Mouse (Mus musculus): ENCODE measurements around the gene Nrcam. TPM values are rescaled to one million over a fixed set of nuclear protein-coding genes. Genes with fewer than 3 reads are reported as not detected.

Nrcam gene
- polyA plus RNA-seq, 1 experiment from 2014 or later, result 0.94 TPM

DNA sequence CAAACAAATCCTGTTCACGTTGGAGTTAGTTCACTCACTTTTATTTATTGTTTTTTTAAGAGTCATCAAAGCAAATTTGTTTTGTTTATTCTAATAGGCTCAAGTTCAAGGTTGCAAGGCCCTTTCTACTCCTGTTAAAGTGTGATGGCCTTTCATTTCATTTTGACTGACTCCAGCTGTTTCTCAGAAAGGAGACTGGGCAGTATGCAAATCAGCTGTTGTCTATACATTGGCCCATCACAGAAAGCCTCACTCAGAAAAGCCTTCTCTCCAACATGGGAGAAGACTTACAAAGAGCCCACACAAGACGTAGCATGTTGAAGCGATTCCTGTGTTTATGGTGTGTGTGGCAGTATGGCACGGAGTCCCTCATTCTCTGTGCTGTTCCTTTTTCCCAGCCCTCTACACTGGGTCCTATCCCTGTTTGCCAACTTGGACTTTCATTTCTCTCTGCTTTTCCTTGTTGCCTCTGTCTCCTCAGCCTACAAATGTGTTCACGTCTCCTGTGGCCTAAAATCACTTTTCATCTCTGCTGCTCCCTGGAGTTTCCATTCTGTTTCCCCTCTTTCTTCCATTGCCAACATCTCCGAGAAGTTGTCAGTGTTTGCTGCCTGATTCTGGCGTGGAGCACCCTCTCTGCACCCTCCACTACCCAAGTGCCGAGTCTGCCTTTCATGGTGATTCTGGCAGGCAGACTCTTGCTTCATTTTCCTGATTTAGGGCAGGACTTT, 49.9 kb downstream of the Nrcam start:
- no peak for DNase-seq (ENCODE audit: low spot score)
- 73% methylated on average over 8 of the region's 8 CpGs for WGBS
- Histone ChIP-seq H3K4me3 (no peak overlapping the region), H3K27ac (no peak overlapping the region), H3K36me3 (no peaks in the 10 kb centered on the region), H3K9me3 (no peaks in the 10 kb centered on the region), H3K27me3 (ENCODE audit: insufficient read depth, poor library complexity, severe bottlenecking) (no peaks in the 10 kb centered on the region), H3K4me1 (no peaks in the 10 kb centered on the region)

DNA sequence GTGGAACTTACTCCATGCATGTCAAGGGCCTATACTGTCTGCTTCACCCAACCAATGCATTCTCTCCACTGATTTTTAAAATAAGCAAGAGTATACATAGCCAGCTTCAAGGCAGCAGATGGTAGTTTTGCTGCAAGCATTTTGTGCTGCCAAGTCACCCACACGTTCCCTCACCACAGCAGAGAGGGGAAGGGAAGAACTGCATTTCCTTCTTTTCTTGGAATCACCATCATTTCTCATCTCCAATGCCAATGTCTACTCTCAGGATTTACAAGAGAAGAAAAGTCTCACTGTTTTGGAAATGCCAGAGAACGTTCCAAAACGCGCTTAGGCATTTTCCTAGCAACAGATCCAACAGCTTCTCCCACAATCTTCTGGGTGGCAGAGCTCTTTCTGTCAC, 52.1 kb downstream of the Nrcam start:
- WGBS, result 75% methylated on average over 4 of the region's 4 CpGs
- no peaks in the 10 kb centered on the region for H3K27me3 ChIP-seq (ENCODE audit: insufficient read depth, poor library complexity, severe bottlenecking)
- no peaks in the 10 kb centered on the region for H3K36me3 ChIP-seq
- no peak overlapping the region for H3K27ac ChIP-seq
- H3K4me3 ChIP-seq, result no peak overlapping the region
- H3K9me3 ChIP-seq, result no peaks in the 10 kb centered on the region
- H3K4me1 ChIP-seq, result no peaks in the 10 kb centered on the region
- DNase-seq (ENCODE audit: low spot score), result no peak

DNA sequence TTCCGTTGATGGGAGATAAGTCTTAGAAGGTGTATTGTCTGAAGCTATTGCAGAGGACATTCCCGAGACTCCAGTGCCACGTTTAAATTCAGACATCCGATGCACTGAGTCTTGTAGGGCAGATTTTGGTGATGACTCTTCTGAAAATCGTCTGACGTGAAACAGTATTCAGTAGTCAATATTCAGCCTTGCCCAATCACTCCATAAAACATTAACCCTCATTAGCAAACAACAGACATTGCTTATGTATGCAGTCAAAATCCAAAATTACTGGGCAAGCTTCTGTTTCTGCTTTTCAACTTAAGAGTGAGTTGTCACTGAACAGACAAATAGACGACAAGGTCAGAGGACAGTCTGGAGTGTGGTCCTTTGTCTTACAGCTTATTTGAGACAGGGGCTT, 57.7 kb downstream of the Nrcam start:
- H3K4me3 ChIP-seq, result no peak overlapping the region
- 73% methylated on average over 7 of the region's 7 CpGs for WGBS
- no peaks in the 10 kb centered on the region for H3K9me3 ChIP-seq
- no peaks in the 10 kb centered on the region for H3K36me3 ChIP-seq
- no peaks in the 10 kb centered on the region for H3K27me3 ChIP-seq (ENCODE audit: insufficient read depth, poor library complexity, severe bottlenecking)
- H3K4me1 ChIP-seq, result no peaks in the 10 kb centered on the region
- H3K27ac ChIP-seq, result no peak overlapping the region
- DNase-seq (ENCODE audit: low spot score), result no peak

DNA sequence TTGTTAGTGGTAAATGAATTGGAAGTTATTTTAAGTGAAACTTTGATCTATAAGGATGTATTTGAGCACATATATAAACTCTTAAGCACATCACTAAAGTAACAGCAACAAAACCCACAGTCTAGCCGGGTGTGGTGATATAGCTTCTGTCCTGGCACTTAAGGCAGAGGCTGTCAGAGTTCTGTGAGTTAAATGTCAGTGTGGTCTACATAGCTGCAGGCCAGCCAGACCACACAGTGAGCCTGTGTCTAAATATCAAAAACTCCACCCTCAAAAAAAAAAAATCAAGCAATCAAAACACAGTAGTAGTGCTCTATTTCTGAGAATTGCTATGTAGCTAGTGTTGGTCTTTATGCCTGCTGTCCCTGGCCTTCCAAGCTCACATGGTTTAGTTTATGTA, 59.5 kb downstream of the Nrcam start:
- no peak for DNase-seq (ENCODE audit: low spot score)
- WGBS, result 50% methylated on average over 1 of the region's 1 CpGs
- H3K36me3 ChIP-seq, result no peaks in the 10 kb centered on the region
- H3K4me1 ChIP-seq, result no peaks in the 10 kb centered on the region
- no peak overlapping the region for H3K4me3 ChIP-seq
- H3K27me3 ChIP-seq (ENCODE audit: insufficient read depth, poor library complexity, severe bottlenecking), result no peaks in the 10 kb centered on the region
- H3K27ac ChIP-seq, result no peak overlapping the region
- no peaks in the 10 kb centered on the region for H3K9me3 ChIP-seq

DNA sequence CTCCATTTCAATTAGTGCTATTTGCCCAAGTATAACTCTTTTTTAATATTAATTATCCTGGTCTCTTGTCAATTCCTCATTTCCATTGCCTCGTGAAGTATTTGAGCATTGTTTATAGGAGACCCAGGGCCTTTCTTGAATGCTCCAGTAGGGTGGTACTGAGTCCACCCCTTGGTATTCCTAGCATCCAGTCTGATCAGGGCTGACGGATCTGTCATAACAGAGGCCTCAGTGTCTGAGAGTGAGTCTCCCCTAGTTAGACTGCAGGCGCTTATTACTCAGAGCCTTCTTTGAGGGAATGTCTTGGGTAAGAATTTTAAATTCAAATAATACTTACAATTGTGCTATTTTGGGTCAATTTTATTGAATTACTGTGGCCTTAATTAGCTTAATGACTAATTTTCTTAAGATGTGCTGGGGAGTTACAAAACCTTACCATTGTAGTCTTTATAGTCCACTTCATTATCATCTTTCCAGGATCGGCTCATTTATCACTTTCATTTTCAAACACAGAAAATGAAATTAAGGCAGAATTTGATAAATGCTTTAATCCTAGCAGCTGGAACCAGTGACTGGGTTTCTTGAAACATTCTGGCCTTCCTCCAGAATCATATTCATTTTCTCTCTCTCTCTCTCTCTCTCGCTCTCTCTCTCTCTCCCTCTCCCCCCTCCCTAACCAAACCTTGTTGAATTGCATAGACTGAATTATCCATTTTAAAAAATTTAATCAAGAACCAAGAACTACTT, 61.9 kb downstream of the Nrcam start:
- Histone ChIP-seq H3K36me3 (no peaks in the 10 kb centered on the region), H3K4me3 (no peak overlapping the region), H3K4me1 (no peaks in the 10 kb centered on the region), H3K9me3 (no peaks in the 10 kb centered on the region), H3K27me3 (ENCODE audit: insufficient read depth, poor library complexity, severe bottlenecking) (no peaks in the 10 kb centered on the region), H3K27ac (no peak overlapping the region)
- DNase-seq (ENCODE audit: low spot score), result no peak
- WGBS, result 83% methylated on average over 5 of the region's 5 CpGs

DNA sequence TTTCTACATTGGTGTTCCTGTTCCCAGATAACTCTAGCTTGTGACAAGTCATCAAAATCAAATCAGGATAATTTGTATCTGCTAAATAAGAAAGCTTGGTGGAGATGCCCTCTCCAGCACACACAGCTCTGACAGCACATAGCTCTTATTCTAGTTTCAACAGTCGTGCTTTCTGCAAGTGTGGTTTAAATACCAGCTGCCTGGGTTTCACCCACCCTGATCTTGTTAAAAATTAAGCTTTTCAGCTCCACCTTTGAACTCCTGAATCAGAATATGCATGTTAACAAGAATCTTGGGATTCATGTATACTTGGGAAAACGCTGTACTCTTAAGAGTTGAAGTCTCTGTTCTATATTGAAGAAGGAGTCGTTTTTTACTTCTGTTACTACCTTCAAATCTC, 66.2 kb downstream of the Nrcam start:
- DNase-seq (ENCODE audit: low spot score), result no peak
- H3K4me3 ChIP-seq, result no peak overlapping the region
- H3K36me3 ChIP-seq, result no peaks in the 10 kb centered on the region
- no peaks in the 10 kb centered on the region for H3K27me3 ChIP-seq (ENCODE audit: insufficient read depth, poor library complexity, severe bottlenecking)
- 72% methylated on average over 3 of the region's 3 CpGs for WGBS
- no peaks in the 10 kb centered on the region for H3K9me3 ChIP-seq
- no peak overlapping the region for H3K27ac ChIP-seq
- no peaks in the 10 kb centered on the region for H3K4me1 ChIP-seq

DNA sequence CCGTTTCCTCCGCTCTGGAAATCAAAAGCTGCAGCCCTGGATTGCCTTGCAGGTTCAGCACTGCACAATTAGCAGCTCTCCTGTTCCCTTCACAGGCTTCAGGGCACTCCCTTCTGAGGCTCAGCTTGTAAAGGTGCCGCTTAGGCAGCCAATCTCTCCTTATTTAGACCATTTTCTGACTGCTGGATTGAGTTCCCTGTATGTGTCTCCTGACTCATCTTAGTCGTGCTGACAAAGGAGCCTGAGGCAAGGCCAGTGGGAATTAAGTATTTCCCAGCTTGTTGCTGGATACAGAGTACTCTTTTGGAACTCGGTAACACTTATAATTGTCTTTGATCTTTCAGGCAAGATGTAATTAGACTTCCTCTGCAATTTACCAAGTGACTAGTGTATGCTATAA, 69.1 kb downstream of the Nrcam start:
- H3K4me3 ChIP-seq, result no peak overlapping the region
- DNase-seq (ENCODE audit: low spot score), result no peak
- no peak overlapping the region for H3K27ac ChIP-seq
- 46% methylated on average over 5 of the region's 5 CpGs for WGBS
- no peaks in the 10 kb centered on the region for H3K9me3 ChIP-seq
- H3K27me3 ChIP-seq (ENCODE audit: insufficient read depth, poor library complexity, severe bottlenecking), result no peaks in the 10 kb centered on the region
- H3K4me1 ChIP-seq, result no peaks in the 10 kb centered on the region
- no peaks in the 10 kb centered on the region for H3K36me3 ChIP-seq

DNA sequence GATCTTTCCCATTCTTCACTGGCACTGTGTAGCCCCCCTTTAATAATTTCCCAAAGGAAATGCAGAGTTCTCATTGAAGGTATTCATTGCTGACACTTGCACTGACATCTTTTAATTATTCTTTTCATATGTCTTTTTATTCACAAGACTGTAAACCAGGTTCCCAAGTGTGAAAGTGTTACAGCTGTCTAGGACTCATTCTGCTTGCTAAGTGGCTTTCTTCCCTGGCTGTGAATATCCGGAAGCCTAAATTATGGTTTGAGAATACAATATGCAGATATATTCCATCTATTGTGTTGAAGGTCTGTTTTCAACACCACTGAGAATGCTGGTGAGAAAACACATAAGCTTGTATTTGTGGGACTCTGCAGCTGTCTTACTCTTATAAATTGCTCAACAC, 73.4 kb downstream of the Nrcam start:
- no peaks in the 10 kb centered on the region for H3K36me3 ChIP-seq
- no peak overlapping the region for H3K4me3 ChIP-seq
- whole genome bisulfite sequencing, result 80% methylated on average over 1 of the region's 1 CpGs
- no peak overlapping the region for H3K27ac ChIP-seq
- no peaks in the 10 kb centered on the region for H3K4me1 ChIP-seq
- no peak for DNase-seq (ENCODE audit: low spot score)
- H3K9me3 ChIP-seq, result no peaks in the 10 kb centered on the region
- H3K27me3 ChIP-seq (ENCODE audit: insufficient read depth, poor library complexity, severe bottlenecking), result no peaks in the 10 kb centered on the region

DNA sequence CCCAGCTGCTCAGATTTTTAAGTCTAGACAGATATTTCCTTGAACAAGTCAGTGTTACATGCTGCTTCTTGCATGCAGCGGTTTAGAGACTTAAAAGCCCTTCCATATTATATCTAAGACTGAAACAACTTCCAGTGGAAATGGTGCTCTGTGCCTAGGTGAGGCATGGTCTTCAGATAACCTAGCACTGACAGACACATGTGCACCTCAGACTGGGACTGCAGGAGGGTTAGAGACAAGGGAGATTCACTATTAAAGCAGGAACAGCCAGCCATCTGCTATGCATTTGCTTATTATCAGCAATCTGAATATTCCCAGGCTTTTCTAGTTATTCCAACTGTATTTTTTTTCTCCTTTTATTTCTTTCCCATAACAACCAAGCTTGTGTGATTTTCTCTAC, 74.6 kb downstream of the Nrcam start:
- Histone ChIP-seq H3K9me3 (no peaks in the 10 kb centered on the region), H3K36me3 (no peaks in the 10 kb centered on the region), H3K4me3 (no peak overlapping the region), H3K4me1 (no peaks in the 10 kb centered on the region), H3K27ac (no peak overlapping the region), H3K27me3 (ENCODE audit: insufficient read depth, poor library complexity, severe bottlenecking) (no peaks in the 10 kb centered on the region)
- DNase-seq (ENCODE audit: low spot score), result no peak
- WGBS, result 67% methylated on average over 1 of the region's 1 CpGs

DNA sequence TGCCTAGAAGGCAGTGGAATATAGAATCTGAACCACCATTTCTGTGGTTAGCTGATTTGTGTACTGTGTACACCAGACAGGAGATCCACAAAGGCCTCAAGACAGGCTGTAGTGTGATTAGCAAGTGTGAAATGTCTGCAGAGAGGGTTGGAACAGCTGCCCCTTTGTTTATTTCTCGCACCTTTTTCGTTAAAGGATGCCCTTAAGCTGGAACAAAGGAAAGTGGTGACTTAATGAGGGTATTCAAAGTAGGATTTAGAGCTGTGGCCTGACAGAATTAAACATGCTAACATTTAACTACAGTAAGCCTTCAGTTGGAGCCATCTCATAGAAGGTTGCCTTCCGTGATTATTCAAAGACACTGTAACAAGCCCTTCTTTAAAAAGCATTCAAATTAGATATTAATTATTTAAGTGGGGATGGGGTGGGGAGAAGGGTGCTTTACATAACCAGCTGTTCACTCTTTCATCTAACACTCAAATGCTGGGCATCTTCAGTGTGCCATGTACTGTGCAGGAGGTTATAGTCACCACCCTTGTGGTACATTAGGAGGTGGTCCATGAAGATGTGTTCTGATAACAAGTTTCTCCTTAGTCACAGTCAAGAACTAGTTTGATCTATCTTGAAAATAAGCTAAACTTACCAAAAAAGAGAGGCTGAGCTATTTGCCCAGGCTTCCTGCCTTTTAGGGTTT, 75.2 kb downstream of the Nrcam start:
- no peak overlapping the region for H3K4me3 ChIP-seq
- no peaks in the 10 kb centered on the region for H3K4me1 ChIP-seq
- no peak overlapping the region for H3K27ac ChIP-seq
- H3K36me3 ChIP-seq, result no peaks in the 10 kb centered on the region
- DNase-seq (ENCODE audit: low spot score), result no peak
- no peaks in the 10 kb centered on the region for H3K9me3 ChIP-seq
- WGBS, result 26% methylated on average over 3 of the region's 3 CpGs
- H3K27me3 ChIP-seq (ENCODE audit: insufficient read depth, poor library complexity, severe bottlenecking), result no peaks in the 10 kb centered on the region

DNA sequence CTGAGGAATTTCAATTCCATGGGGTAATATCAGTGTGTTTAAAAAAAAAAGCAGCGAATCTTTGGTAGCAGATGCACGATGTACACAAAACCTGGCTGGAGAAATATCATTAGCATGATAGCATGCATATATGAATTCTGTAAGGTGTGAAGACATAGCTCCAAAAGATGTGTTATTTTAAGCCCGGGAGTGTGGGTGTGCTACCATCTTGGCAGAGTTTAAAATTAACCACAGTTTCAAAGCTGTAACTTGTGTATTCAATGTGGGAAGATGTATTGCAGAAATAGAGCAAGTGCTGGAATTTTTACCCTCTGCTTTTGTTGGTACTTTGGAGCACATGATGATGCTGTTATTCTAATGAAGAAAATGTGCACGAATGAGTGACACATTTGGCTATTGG, 81.1 kb downstream of the Nrcam start:
- Histone ChIP-seq H3K4me3 (no peak overlapping the region), H3K9me3 (no peaks in the 10 kb centered on the region), H3K27ac (no peak overlapping the region), H3K36me3 (no peaks in the 10 kb centered on the region), H3K4me1 (no peaks in the 10 kb centered on the region), H3K27me3 (ENCODE audit: insufficient read depth, poor library complexity, severe bottlenecking) (no peaks in the 10 kb centered on the region)
- no peak for DNase-seq (ENCODE audit: low spot score)
- 83% methylated on average over 4 of the region's 4 CpGs for WGBS

DNA sequence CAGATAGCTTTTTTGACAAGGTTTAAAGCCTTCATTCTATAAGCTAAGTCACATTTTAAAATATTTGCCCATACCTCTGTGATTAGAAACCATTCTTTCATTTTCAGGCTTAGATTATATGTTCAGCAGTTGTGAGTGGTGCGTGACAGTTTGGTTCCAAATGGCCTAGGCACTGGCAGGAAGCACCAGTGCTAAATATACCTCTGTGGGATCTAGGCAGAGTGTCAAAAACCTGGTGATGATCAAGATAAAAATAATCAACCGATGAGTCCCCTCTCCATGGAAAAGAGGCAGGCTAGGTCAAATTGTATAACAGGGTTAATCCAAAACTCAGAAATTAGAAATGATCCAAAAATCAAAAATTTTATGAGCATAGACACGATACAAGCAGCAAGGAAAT, 82.3 kb downstream of the Nrcam start:
- Histone ChIP-seq H3K27me3 (ENCODE audit: insufficient read depth, poor library complexity, severe bottlenecking) (no peaks in the 10 kb centered on the region), H3K36me3 (no peaks in the 10 kb centered on the region), H3K27ac (no peak overlapping the region), H3K4me3 (no peak overlapping the region), H3K4me1 (no peaks in the 10 kb centered on the region), H3K9me3 (no peaks in the 10 kb centered on the region)
- DNase-seq (ENCODE audit: low spot score), result no peak
- 66% methylated on average over 3 of the region's 3 CpGs for WGBS

DNA sequence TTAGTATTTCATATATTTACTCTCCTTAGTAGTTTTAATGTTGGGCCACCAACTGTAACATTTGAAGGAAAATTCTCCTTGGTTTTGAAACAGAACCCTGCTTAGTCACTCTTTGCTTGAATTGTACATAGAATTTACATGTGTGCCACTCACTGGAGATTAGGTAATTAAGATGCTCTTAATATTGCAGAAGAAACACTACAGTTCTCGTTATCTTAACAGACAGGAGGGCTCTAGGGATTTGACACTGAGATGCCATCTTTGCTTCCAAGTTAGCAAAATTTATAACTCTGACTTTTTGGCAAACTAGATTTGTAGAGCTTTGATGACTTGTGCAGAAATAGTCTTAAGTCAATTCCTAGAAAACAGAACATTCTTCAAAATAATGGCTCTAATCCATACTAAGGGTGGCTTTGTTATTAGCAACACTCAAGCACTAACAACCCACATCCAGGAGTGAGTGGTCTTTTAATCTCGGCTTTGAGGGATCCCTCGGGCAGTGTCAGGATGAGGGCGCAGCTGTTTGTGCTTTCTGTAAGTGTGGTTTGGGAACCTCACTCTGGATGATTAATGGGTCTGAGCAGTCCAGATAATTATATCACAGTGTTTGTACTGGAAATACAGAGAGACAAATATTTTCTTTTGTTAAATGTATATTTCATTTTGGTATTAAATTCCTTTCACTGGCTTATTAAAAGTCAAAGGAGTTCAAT, 93.6 kb downstream of the Nrcam start:
- no peaks in the 10 kb centered on the region for H3K27me3 ChIP-seq (ENCODE audit: insufficient read depth, poor library complexity, severe bottlenecking)
- WGBS, result 67% methylated on average over 4 of the region's 4 CpGs
- H3K4me3 ChIP-seq, result no peak overlapping the region
- no peak overlapping the region for H3K27ac ChIP-seq
- no peaks in the 10 kb centered on the region for H3K36me3 ChIP-seq
- H3K4me1 ChIP-seq, result no peaks in the 10 kb centered on the region
- no peaks in the 10 kb centered on the region for H3K9me3 ChIP-seq
- no peak for DNase-seq (ENCODE audit: low spot score)

All from heart, embryonic 10.5 days (tissue).